Mouse (Mus musculus): ENCODE results near the gene Npw. TPM values are rescaled to one million over a fixed set of nuclear protein-coding genes. Genes with fewer than 3 reads are reported as not detected.
"Not testable (repeated sequence)": the region's sequence is repeated elsewhere in the genome, so short reads cannot be mapped to it uniquely, and the experiment has no call there.

The Npw gene
- total RNA-seq, 2 experiments from 2014 or later, result not detected

- no peak for DNase-seq
Observed at GRCm38 (mm10) chr17:24671346-24671745, 13.1 kb upstream of the Npw start.

GRCm38 (mm10) chr17:24670246-24670844 is 12.1 kb upstream of the Npw start:
- DNase-seq, result no peak

DNA sequence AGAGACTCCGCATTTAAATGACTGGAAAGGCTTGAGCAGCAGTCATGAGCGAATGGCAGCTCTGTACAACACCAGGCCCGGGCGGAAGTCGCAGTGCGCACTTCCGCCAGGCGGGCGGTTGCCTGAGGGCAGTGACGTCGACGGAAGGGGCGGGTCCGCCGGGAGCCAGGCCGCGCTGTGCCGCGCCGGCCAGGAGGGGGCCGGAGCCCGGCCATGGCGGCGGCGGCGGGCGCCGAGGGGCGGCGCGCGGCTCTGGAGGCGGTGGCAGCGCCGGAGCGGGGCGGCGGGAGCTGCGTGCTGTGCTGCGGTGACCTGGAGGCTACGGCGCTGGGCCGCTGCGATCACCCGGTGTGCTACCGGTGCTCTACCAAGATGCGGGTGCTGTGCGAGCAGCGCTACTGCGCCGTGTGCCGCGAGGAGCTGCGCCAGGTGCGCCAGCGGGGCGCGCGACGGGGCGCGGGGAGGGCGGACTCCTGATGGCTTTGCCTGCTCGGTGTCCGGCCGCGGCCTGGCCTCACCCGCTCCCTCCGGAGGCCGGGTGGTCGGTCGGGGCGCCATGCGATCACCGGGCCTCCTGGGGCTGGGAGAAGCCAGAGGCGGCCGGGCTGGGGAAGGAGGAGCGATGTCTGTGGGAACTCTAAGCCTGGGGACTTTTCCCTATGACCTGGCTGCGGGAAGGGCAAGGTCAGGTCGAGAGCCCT is 11.4 kb upstream of the Npw start, which contains the start of gene Zfp598:
Gene Zfp598 (plus strand): TSS at position 143 of the 701 bp plus-strand sequence.
- peak; percentile 91 for DNase-seq

DNA sequence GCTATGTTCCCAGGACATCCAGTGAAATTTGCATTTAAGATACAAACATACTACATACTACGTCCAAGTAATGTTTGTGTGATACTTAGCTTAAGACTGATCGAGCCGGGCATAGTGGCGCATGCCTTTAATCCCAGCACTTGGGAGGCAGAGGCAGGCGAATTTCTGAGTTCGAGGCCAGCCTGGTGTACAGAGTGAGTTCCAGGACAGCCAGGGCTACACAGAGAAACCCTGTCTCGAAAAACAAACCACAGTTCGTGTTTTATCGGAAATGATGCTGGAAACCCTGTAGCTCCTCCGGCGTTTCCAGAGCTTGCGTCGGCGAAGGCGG is 10.9 kb upstream of the Npw start:
- DNase-seq, result not testable (repeated sequence)

DNA sequence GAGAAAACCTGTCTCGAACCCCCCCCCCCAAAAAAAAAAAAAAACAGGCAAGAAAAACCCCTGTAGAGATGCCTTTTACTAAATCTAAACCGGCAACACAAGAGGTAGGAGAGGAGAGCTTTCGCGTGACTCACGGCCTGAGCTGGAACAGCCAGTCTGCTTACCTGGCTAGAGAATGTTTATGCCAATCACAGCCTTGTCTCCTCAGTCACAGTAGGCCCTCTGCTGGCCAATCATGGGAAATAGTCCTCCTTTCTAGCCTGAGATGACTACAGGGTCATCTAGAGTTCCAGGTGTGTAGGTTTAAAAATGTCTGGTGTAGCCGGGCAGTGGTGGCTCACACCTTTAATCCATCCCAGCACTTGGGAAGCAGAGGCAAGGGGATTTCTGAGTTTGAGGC is 9.2 kb upstream of the Npw start:
- no peak for DNase-seq

DNA sequence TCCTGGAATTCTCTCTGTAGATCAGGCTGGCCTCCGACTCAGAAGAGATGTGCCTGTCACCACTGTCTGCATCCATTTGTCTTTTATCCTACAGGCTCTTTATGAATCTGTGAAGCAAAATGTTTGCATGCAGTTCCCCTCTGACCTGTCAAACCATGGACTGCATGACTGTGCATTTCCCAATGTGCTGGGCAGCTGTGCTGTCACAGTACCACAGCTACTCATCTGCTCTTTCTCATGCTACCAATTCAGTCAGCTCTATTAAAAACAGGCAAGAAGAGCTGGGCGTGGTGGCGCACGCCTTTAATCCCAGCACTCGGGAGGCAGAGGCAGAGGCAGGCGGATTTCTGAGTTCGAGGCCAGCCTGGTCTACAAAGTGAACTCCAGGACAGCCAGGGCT is 8.8 kb upstream of the Npw start:
- not testable (repeated sequence) for DNase-seq

DNA sequence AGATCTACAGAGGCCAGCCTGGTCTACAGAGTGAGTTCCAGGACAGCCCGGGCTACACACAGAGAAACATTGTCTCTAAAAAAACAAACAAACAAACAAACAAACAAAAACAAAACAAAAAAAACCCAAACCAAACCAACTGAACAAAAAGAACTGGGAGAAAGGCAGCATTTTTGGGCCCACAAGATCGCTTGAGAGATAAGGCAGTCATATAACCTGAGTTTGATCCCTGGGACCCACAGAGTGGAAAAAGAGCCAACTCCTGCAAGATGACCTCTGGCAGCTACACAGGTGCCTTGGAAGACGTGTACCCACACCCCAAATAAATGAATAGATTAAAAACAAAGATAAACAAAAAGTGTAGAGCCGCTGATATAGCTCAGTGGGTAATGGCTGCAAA is 3.3 kb downstream of the Npw start:
- no peak for DNase-seq

GRCm38 (mm10) chr17:24653967-24654710 is 4.1 kb downstream of the Npw start:
- DNase-seq, result peak; percentile 53

GRCm38 (mm10) chr17:24651835-24652234 is 6.4 kb downstream of the Npw start:
- no peak for DNase-seq

DNA sequence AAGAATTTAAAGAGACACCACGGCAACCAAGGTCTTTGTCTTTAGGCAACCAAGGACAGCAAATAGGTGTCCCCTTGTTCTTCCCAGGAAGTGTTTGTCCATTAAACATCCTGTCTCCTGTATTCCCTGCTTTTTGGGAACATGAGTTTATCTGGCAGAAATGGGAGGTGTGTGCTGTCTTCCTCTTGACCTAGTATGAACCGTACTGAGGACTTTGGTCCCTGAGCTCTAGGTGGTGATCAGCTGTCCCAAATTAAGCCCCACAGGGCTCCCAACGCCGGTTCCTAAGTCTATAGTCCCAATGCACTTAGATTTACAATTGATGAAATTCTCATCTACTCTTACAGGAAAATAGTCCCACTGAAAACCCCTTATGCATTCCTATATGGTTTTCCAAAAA is 7.5 kb downstream of the Npw start:
- DNase-seq, result no peak

GRCm38 (mm10) chr17:24650070-24650616 is 8.1 kb downstream of the Npw start, which contains the start of gene Slc9a3r2:
Gene Slc9a3r2, minus strand, starts transcription at chr17:24650327.
- DNase-seq, result peak; percentile 71

- peak; percentile 68 for DNase-seq
Observed at GRCm38 (mm10) chr17:24649581-24650069, 8.6 kb downstream of the Npw start.

DNA sequence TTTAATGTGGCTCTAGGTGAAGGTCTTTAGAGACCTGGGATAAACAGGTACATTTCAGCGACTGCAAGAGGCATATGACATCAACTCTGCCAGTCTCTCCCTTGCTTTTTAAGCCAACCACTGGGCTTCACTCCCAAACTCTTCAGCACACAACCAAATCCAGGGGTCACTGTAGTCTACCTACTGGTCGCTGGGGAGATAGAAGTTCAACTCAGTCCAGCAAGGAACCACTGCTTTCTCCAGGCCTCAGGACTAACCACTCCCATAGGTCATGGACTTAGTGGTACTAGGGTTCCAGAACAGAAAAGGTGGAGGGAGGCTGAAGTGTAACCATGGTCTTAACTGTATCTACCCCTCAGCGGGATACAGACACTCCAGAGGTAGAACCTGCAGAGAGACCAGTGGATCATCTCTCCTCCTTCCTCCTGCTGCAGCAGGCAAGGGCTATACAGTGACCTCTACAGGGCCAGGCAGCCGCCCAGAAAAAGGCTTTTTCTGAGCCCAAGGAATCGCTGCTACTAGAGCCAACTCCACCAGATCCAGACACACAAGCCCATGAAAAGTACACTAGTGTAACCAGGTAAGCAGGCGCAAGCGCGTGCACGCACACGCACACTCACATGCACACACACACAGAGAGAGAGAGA is 9.4 kb downstream of the Npw start:
- no peak for DNase-seq

GRCm38 (mm10) chr17:24647493-24647892 is 10.8 kb downstream of the Npw start:
- DNase-seq, result no peak

DNA sequence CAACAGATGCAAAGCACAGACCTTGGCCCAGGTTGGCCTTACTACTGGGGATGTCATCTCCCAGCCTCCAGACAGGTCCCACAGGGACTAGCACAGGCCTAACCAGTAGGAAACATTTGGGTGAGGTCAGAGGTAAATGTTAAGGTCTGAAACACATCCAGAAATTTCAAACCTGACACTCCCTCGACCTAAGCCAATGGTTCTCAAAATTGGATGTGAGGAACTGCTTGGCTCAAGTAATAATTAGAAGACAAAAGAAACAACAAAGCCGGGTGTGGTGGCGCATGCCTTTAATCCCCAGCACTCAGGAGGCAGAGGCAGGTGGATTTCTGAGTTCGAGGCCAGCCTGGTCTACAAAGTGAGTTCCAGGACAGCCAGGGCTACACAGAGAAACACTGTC is 11.9 kb downstream of the Npw start:
- DNase-seq, result no peak

- DNase-seq, result no peak
Observed at GRCm38 (mm10) chr17:24645916-24646315, 12.3 kb downstream of the Npw start.

DNA sequence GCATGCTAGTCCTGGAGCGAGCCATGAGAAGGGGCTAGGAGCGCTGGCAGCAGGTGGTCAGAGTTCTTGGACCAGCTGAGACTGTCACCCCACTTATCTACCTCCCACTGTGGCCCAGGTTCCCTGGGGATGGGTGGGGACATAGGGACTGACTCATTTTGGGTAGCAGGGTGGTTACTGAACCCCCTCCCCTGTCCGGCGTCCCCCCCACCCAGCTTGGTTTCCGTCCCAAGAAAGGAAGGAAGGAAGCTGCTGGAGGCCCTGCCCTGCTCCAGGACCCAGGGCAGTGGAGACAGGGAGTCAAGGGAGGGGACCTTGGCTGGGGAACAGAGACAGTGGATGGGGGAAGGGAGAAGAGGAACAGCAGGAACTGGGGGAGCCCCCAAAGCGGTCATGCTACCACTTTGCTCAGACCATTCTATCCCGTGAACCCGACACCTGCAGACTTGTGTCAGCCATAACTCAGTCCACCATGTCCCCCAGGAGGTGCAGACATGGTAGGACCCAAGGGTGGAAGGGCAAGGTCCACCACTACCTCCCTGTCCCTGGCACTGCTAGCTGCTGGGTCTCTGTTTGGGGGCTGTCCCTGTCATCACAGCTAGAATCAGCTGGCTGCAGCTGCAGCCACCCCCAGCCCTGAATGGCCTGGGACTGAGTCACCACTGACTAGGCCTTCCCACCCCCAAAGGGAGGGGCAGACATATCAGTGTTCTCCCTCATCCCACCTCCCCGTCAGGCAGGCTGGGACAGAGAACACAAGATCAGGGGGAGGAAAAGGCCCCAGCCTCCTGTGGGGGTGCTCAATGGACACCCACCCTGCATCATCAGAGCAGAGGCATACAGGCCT is 13.2 kb downstream of the Npw start:
- DNase-seq, result peak; percentile 68

GRCm38 (mm10) chr17:24644030-24644715 is 14.1 kb downstream of the Npw start:
- no peak for DNase-seq

- no peak for DNase-seq
Observed at GRCm38 (mm10) chr17:24642791-24643343, 15.4 kb downstream of the Npw start.

GRCm38 (mm10) chr17:24641944-24642343 is 16.3 kb downstream of the Npw start:
- no peak for DNase-seq
